Mouse (Mus musculus): ENCODE data around the gene Fam71e1.

The Fam71e1 gene

DNA sequence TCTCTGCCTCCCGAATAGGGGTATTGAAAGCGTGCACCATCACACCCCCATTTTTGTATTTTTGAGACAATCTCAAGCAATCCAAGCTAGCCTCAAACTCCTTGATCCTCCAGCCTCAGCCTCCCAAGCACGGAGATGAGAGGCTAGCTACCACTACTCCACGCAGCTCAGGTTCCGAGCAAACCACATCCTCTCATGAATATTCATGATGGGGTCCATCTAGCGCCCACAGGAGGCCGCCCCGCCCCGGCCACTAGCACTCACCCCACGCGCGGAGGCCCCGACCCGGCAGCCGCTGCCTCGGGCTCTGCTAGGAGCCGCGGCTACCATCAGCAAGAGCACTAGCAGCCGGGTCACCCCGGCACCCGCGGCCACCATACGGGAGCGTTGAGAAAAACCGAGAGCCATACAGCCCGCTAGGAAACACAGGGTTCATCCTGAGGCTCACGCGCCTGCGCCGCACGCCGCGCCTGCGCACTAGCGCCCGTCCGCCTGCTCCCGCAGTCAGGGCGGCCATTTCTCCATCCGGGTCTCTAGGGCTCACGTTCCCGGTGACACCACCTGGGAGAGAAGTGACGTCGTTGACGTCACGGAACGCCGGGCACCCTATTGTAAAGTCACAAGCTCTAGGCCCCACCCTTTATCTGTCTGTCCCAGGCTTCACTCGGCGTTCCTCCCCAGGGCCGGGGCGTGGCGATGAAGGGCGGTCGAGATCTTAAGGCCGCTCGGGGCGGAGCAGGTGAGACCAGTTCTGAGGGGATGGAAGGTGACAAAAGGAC, at the start of gene Fam71e1, which contains the start of gene Emc10:
Gene Fam71e1 (plus strand): TSS at position 590 of the 779 bp plus-strand sequence.
Gene Emc10 (minus strand): TSS at position 538 of the 779 bp plus-strand sequence.
- peak; percentile 98 for DNase-seq

GRCm38 (mm10) chr7:44453256-44453655, 43.1 kb upstream of the Fam71e1 start:
- no peak for DNase-seq

GRCm38 (mm10) chr7:44456302-44456701, 40.1 kb upstream of the Fam71e1 start:
- no peak for DNase-seq

DNA sequence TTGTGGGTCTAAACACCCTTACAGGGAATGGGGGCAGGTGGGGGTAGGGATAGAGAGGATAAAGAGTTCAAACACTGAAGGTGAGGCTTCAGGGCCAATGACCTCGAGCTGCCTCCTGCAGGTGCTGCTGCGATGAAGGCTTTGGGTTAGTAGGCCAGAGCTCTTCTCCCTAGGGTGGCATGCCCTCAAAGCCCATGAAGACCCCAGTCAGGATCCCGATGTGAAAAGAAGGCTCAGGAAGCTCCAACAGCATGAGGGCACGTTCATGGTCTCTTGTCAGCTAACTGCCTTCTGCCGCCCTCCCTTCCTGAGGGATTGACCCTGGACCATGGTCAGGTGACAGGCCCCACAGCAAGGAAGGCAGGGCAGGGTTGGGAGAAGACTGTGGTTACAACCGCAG, 36.3 kb upstream of the Fam71e1 start:
- DNase-seq = no peak

DNA sequence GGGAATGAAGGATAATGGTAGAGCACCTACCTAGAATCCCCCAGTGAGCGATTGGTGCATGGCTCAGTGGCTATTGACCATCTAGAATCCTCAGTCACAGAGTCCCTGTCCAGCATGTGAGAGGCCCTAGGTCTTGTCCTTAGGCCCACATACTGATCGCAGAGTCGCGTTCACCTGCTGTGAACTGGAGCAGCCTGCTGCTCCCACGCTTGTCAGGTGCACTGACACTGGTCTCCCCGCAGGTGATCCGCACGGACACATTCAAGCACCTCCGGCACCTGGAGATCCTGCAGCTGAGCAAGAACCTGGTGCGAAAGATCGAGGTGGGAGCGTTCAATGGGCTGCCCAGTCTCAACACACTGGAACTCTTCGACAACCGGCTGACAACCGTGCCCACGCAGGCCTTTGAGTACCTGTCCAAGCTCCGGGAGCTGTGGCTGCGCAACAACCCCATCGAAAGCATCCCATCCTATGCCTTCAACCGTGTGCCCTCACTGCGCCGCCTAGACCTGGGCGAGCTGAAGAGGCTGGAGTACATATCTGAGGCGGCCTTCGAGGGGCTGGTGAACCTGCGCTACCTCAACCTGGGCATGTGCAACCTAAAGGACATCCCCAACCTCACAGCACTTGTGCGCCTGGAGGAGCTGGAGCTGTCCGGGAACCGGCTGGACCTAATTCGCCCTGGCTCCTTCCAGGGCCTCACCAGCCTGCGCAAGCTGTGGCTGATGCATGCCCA, 35.4 kb upstream of the Fam71e1 start:
- peak; percentile 5 for DNase-seq

DNA sequence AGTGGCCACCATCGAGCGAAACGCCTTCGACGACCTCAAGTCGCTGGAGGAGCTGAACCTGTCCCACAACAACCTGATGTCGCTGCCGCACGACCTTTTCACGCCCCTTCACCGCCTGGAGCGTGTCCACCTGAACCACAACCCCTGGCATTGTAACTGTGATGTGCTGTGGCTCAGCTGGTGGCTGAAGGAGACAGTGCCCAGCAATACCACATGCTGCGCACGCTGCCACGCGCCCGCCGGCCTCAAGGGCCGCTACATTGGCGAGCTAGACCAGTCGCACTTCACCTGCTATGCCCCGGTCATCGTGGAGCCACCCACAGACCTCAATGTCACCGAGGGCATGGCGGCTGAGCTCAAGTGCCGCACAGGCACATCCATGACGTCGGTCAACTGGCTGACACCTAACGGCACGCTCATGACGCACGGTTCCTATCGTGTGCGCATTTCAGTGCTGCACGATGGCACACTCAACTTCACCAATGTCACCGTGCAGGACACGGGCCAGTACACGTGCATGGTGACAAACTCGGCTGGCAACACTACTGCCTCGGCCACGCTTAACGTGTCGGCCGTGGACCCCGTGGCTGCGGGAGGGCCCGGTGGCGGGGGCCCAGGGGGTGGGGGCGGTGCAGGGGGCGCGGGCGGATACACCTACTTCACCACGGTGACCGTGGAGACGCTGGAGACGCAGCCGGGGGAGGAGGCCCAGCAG, 34.7 kb upstream of the Fam71e1 start:
- DNase-seq = peak; percentile 12

DNA sequence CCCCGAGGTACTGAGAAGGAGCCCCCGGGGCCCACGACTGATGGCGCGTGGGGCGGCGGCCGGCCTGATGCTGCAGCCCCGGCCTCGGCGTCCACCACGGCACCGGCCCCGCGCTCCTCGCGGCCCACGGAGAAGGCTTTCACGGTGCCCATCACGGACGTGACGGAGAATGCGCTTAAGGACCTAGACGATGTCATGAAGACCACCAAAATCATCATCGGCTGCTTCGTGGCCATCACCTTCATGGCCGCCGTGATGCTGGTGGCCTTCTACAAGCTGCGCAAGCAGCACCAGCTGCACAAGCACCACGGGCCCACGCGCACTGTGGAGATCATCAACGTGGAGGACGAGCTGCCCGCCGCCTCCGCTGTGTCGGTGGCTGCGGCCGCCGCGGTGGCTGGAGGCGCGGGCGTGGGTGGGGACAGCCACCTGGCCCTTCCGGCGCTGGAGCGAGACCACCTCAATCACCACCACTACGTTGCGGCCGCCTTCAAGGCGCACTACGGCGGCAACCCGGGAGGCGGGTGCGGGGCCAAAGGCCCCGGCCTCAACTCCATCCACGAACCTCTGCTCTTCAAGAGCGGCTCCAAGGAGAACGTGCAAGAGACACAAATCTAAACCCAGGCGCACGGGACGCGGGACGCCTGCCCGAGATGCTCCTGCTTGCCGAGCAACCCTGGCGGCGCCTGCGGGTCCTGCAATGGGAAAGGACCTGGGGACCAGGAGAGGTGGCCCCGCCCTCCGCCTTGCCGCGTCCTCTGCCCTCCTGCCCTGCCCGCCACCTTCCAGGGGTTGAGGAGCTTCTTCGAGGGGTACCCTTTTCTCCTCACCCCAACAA, 33.9 kb upstream of the Fam71e1 start:
- peak; percentile 48 for DNase-seq

GRCm38 (mm10) chr7:44463056-44463425, 33.3 kb upstream of the Fam71e1 start:
- DNase-seq = peak; percentile 3

GRCm38 (mm10) chr7:44463556-44464225, 32.7 kb upstream of the Fam71e1 start:
- peak; percentile 13 for DNase-seq

DNA sequence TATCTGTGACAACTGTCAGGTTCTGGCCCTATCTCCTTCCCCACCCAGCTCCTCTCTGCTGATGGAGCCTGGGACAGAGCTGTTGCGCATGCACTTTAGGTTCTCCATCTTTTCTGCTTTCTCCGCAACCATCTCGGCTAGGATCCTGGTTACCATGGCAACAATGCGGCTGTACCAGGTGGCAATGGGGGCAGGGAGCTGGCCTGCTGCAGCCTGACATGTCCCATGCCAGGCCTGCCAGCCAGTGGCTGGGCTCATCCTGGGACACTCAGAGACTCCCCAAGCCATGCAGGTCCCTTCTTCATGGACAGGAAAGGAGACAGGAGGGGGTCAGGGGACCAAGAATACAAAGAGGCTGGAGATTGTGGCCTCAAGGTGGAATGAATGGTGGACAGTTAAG, 31.9 kb upstream of the Fam71e1 start:
- DNase-seq = peak; percentile 90

DNA sequence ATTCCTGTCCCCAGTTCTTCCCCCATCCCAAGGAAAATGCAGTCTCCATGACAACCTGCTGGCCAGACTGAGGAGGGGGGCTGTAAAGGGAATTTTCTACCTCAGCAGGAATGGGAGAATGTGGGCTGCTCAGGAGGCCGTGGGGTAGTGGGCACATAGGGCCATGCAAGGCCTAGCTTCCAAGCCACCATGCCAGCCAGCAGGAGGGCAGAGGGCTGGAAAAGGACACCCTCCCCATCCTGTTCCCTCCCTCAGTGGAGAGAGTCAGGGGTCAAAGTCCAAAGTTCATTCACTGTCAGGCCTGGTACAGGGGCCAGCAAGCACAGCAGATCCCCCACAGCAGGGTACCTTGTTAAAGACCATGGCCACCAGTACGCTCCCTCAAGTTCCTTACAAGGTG, 31.3 kb upstream of the Fam71e1 start, which contains the start of gene Aspdh:
Gene Aspdh (plus strand): TSS at position 281 of the 400 bp plus-strand sequence.
- DNase-seq = peak; percentile 19

GRCm38 (mm10) chr7:44466006-44466887, 30.1 kb upstream of the Fam71e1 start:
- peak; percentile 5 for DNase-seq

- DNase-seq = peak; percentile 22
These were observed 29.5 kb upstream of the Fam71e1 start for GRCm38 (mm10) chr7:44466888-44467311.

DNA sequence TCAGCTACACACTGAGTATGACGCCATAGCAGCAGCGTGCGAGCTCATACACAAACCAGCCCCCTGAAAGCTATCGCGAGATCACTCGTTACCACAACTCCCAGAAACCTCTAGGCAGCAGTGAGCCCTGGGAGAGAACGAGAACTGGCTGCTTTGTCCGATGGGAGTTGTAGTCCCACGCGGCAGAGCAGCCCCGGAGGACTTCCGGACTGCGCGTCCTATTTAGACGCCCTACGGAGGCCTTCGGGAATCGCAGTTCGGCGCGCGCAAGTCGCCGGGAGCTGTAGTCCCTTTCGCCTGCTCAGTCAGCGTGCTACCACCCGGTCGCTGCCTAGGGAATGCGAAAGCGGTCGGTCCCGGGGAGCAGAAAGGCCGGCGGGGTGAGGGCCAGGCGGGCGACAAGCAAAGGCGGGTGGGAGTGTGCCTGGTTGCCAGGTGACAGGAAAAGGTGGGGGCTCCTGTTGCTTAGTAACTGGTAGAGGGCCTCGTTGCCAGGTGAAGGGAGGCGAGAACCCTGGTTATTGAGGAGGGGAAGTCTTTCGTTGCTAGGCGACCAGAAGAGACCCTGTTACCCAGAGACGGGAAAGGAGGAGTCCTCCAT, 28.5 kb upstream of the Fam71e1 start, which contains the start of gene Josd2:
Gene Josd2 (plus strand): TSS at position 170 of the 601 bp plus-strand sequence.
- DNase-seq = peak; percentile 98

GRCm38 (mm10) chr7:44468644-44469285, 27.6 kb upstream of the Fam71e1 start:
- DNase-seq = peak; percentile 20

GRCm38 (mm10) chr7:44469677-44470675, 26.4 kb upstream of the Fam71e1 start:
- DNase-seq = peak; percentile 1

GRCm38 (mm10) chr7:44470696-44471612, 25.4 kb upstream of the Fam71e1 start:
- DNase-seq = peak; percentile 5

Data from right cerebral cortex, adult 18-20 months (tissue).